Comparison of ENCODE assay signal across 23 mouse cellular contexts in the genomic region with DNA sequence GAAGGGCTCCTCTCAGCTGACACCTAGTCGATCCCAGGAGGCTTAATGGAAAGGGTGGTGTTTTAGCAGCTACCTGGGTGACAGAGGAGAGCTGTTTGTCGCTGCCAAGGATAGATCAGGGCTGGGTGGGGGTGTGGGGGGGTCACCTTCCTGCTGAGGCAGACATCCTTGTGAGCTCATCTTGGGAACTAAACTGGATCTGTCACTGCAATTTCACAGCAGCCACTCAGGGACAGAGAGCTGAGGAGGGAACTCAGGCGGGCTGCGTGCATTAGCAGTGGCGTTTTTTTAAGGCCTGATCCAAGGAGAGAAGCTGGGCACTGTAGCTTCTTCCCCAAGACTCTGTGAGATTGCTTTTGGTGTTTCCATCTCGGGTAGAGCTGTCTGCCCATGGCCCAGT.
DNase-seq lines count a peak whose midpoint lies in the region; ATAC-seq lines count a peak whose summit lies in the region.
"Had no signal": no experiment of that assay in that cellular context is flagged by ENCODE, and none has a peak within 500 bp of the region (broad histone marks: within the 10 kb centered on the region; RNA-seq: fewer than 3 reads in every experiment).

No protein-coding gene starts in this region.

- H3K4me3 ChIP-seq in midbrain, embryonic 16.5 days (ENCODE audit: low read depth, low read length), result no peak overlapping the region
- H3K4me3 ChIP-seq: forebrain, embryonic 10.5 days; forebrain, embryonic 13.5 days; heart, embryonic 10.5 days; heart, embryonic 13.5 days; hindbrain, embryonic 10.5 days; hindbrain, embryonic 13.5 days had no signal

- peak overlapping the region; percentile 23; the same call in 1 of the 2 replicates for H3K27ac ChIP-seq in midbrain, embryonic 16.5 days (ENCODE audit: low read length)
- H3K27ac ChIP-seq: forebrain, embryonic 10.5 days; forebrain, embryonic 13.5 days; heart, embryonic 10.5 days; heart, embryonic 13.5 days; hindbrain, embryonic 13.5 days had no signal

- ATAC-seq in midbrain, embryonic 16.5 days, result no peak
- ATAC-seq: activated CD4-positive, CD25-positive, alpha-beta regulatory T cell, adult 4 months; forebrain, embryonic 13.5 days; forebrain, embryonic 16.5 days; hindbrain, embryonic 16.5 days had no signal

- no peaks in the 10 kb centered on the region for H3K27me3 ChIP-seq in midbrain, embryonic 16.5 days (ENCODE audit: control insufficient read depth, insufficient read depth, low read depth, low read length)
- H3K27me3 ChIP-seq: forebrain, embryonic 13.5 days had no signal

- no peak overlapping the region for H3K4me2 ChIP-seq in midbrain, embryonic 16.5 days (ENCODE audit: low read length)
- H3K4me2 ChIP-seq: forebrain, embryonic 13.5 days; heart, embryonic 13.5 days; hindbrain, embryonic 13.5 days had no signal

- DNase-seq in heart, adult 11 months, result peak; percentile 68
- DNase-seq in heart, postnatal 36 days, result no peak
- peak; percentile 44 for DNase-seq in retina, postnatal 1 day
- DNase-seq in retina, embryonic 14.5 days (ENCODE audit: low spot score), result no peak
- DNase-seq in heart, adult 8-10 months (ENCODE audit: low spot score), result no peak
- DNase-seq: adrenal gland, adult 8-10 months; adrenal gland, postnatal 25 days; cerebellum, adult 18-20 months; cerebellum, adult 9-10 months; cerebellum, postnatal 14 days; gastrocnemius, postnatal 14 days; heart, adult 18-20 months; heart, postnatal 14 days had no signal

- intact Hi-C loops in heart, postnatal 36 days (cut with DNase I), result no loop called here

- H3K36me3 ChIP-seq in midbrain, embryonic 16.5 days (ENCODE audit: control insufficient read depth, insufficient read depth, low read length), result no peaks in the 10 kb centered on the region
- H3K36me3 ChIP-seq: forebrain, embryonic 10.5 days; heart, embryonic 10.5 days; heart, embryonic 13.5 days; hindbrain, embryonic 10.5 days; hindbrain, embryonic 13.5 days had no signal

- peaks cover 7% of the 10 kb centered on the region; the same call in 1 of the 2 replicates for H3K4me1 ChIP-seq in midbrain, embryonic 16.5 days (ENCODE audit: control insufficient read depth, insufficient read depth, low read length)
- H3K4me1 ChIP-seq: heart, embryonic 10.5 days; heart, embryonic 13.5 days had no signal

- WGBS in midbrain, embryonic 16.5 days, result 38% methylated on average over 6 of the region's 6 CpGs

- H3K9ac ChIP-seq in midbrain, embryonic 16.5 days (ENCODE audit: low read depth, low read length), result no peak overlapping the region
- H3K9ac ChIP-seq: forebrain, embryonic 13.5 days; heart, embryonic 13.5 days; hindbrain, embryonic 13.5 days had no signal

- no peaks in the 10 kb centered on the region for H3K9me3 ChIP-seq in midbrain, embryonic 16.5 days (replicated peaks; ENCODE audit: control insufficient read depth, low read length, poor library complexity, severe bottlenecking)
- H3K9me3 ChIP-seq: forebrain, embryonic 10.5 days; forebrain, embryonic 13.5 days; heart, embryonic 10.5 days; heart, embryonic 13.5 days; hindbrain, embryonic 10.5 days; hindbrain, embryonic 13.5 days had no signal

Comparison
In these comparisons a context has a peak if more than half of its experiments do, and no peak if none do; other contexts are left out.
1. DNase-seq: peak in heart, adult 11 months (single experiment) and retina, postnatal 1 day (single experiment); none in heart, postnatal 36 days (0 of 2), retina, embryonic 14.5 days (single experiment) and heart, adult 8-10 months (single experiment).